Mouse (Mus musculus): ENCODE measurements at regions not wholly inside any gene's neighbourhood (a gene's known extent, or its start where the extent isn't known, plus 50 kb on each side); places are given as distances from the start of the nearest gene placed in this dataset.

- no peak for DNase-seq
These were observed 170.4 kb downstream of the Rnf144a start for GRCm38 (mm10) chr12:26244701-26245100.

- DNase-seq = no peak
These were observed 187.5 kb downstream of the Rnf144a start for GRCm38 (mm10) chr12:26227557-26228020.

DNA sequence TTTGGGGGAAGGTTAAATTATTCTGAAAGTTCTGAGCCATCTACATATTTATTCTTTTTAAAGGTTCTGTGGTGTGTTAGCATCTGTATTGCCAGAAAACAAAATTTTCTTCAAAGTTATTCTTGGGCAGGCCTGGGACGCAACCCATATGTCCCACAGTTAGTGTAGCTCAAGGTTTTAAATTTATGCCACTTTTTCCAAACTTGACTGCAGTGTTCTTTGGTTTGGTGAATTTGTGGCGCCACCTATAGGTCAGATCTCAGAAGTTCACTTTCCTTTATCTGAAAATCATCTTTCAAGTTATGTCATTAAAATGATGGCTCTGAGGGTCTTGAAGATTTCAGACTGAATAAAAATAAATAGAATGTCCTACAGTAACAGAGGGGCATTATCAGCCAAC is 188.7 kb downstream of the Rnf144a start:
- DNase-seq = peak; percentile 25

- no peak for DNase-seq
These were observed 202.6 kb downstream of the Rnf144a start for GRCm38 (mm10) chr12:26212447-26212846.

DNA sequence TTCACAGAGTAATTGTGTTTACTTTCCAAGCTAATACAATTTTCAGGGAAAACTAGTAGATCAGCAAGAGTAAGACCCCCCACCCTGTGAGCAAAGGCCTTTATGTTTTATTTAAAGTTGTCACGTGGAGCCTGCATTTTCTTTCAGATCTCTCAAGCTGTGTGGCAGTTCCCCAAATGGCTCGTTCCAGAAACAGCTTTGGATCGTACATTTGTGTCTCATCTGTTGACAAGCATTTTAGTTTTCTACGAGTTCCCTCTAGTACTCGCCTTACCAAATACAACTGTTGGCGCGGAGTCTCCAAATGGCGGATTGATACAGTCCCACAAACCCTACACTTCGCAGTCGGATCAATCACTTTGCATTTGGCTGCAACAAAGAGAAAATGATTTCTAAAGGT is 203.6 kb downstream of the Rnf144a start:
- no peak for DNase-seq

GRCm38 (mm10) chr12:26206751-26207150 is 208.3 kb downstream of the Rnf144a start:
- no peak for DNase-seq

GRCm38 (mm10) chr12:26206036-26206435 is 209.0 kb downstream of the Rnf144a start:
- no peak for DNase-seq

GRCm38 (mm10) chr12:26191982-26192576 is 223.0 kb downstream of the Rnf144a start:
- no peak for DNase-seq

DNA sequence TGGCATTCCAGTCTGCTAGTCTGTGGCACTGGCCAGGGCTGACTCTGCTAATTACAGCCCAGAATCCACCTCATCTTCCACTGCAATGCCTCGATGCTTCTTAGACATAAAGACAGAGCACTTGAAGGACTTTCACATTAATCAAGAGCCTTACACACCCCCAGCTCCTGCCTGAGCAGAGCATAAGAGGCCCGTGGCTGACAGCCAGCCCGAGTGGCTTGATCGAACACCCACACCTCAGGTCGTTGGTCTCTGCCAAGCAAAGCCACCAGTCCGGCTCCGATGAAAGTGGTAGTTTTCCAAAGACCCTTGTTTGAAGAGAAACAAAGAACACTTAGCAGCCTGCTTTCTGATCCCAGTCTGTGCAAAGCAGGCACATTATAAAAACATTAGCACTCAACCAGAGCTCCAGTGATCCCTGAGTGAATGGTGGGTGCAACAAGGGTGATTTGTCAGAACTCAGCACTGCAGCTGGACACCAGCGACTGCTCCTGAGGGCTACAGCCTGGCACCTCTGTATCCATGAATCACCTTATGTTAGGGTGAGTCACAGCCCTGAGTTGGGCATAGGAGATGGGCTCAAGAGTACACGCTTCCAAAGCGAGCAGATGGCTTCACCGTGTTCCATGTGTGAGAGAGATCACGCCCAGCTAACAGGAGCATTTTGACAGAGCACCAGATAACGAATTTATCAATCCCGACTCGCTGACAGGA is 223.6 kb downstream of the Rnf144a start:
- DNase-seq = no peak

DNA sequence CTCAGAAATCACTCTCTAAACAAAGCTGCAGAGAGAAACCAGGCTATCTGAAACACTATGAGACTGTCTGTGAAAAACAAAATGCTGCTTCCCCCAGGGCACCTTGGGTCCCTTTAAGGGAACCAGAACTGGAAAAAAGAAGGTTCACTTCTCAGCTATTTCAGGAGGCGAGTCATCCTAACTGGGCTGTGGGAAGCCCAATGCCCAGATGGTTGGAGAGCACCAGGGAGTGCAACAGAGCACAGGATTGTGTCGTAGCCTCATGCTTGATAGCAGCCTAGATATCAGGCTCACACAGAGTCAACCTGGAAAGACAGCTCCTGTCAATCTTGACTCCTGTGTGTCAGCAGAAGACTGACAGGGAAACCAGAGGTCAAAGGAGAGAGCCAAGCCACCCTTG is 226.1 kb downstream of the Rnf144a start:
- DNase-seq = no peak

- DNase-seq = no peak
These were observed 227.8 kb downstream of the Rnf144a start for GRCm38 (mm10) chr12:26187091-26187862.

- no peak for DNase-seq
These were observed 230.2 kb downstream of the Rnf144a start for GRCm38 (mm10) chr12:26184701-26185460.

GRCm38 (mm10) chr12:26183021-26183420 is 232.0 kb downstream of the Rnf144a start:
- no peak for DNase-seq

GRCm38 (mm10) chr12:26180846-26181245 is 234.2 kb downstream of the Rnf144a start:
- no peak for DNase-seq

DNA sequence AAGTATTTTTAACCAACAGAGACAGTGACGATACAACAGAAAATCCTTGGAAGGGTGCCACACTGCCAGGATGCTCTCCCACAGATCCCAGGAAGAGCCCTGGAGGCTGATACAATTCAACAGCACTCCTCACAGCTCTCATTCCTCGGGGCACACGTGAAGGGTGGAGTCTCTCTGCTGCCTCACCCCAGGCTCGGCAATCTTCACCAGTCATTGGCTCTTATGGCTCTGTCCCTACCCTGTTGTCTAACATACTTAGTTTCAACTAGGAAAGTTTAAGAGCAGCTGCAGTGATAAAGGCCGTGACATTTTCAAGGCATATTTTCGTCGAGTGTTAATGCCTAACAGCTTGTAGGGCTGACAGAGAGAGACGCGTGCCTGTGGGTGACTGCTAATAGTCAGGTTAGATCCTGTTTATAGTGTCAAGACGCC is 238.8 kb downstream of the Rnf144a start:
- DNase-seq = peak; percentile 10

GRCm38 (mm10) chr12:26163416-26163815 is 251.6 kb downstream of the Rnf144a start:
- no peak for DNase-seq

- no peak for DNase-seq
These were observed 254.0 kb downstream of the Rnf144a start for GRCm38 (mm10) chr12:26160861-26161615.

DNA sequence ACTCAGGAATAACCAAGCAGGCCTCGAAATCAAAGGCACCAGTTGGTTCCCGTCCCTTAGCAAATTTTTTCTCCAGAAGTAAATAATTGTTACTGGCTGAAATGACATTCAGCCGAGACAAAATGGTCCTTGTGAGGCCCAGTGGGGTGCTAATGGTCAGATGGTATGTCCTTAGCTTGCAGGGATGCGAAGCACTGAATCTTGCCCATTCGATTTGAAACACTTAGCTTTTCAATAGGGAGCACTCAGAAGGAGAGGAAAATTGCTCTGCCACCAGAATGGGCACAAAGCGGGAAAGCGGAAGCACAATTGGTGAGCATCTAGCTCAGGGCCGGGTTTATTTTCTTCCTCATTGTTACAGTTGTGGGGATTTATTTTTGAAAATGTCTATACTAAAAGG is 262.1 kb downstream of the Rnf144a start:
- no peak for DNase-seq

DNA sequence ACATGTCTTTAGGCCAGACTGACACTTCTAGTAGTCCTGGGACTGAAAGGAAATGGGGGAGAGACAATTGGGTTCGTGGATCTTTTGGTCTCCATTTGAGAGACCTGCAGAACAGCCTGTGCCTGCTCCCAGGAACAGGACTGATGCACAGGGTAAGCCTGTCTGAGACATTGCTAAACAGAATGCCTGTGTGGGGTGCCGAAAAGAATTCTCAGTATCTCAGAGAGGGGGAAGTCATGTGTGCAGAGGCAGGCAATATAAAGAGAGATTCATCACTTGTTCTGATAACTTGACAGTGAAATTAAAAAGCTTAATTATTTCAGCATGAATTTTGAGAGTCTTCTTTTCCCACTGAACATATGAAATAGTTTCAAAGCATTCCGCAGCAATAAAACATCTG is 268.7 kb downstream of the Rnf144a start:
- no peak for DNase-seq

- DNase-seq = no peak
These were observed 269.9 kb downstream of the Rnf144a start for GRCm38 (mm10) chr12:26145085-26145714.

- no peak for DNase-seq
These were observed 270.4 kb downstream of the Rnf144a start for GRCm38 (mm10) chr12:26144616-26145015.
